Comparison of ENCODE assay signal across 28 mouse cellular contexts in genomic region chr6:123583988-123584387, GRCm38 (mm10). TPM values are rescaled to one million over a fixed set of nuclear protein-coding genes. Genes with fewer than 3 reads are reported as not detected.
"Had no signal": no experiment of that assay in that cellular context is flagged by ENCODE, and none has a peak within 500 bp of the region (broad histone marks: within the 10 kb centered on the region; RNA-seq: fewer than 3 reads in every experiment).

No protein-coding gene starts in this region.

RNA-seq across cellular contexts. Expression of gene Vmn2r21, which starts 50.8 kb away (rescaled TPM):
- total RNA-seq: forebrain, postnatal 0 days; gastrocnemius, adult 18-20 months; gastrocnemius, adult 2 months; gastrocnemius, adult 8-10 months; gastrocnemius, postnatal 10 days; gastrocnemius, postnatal 14 days; gastrocnemius, postnatal 25 days; gastrocnemius, postnatal 36 days; gastrocnemius, postnatal 4 days; granulocyte monocyte progenitor cell, adult 5-6 weeks; heart, adult 18-20 months had no signal
- polyA plus RNA-seq: cerebellum, adult 2 months; cortical plate, adult 2 months; embryonic facial prominence, embryonic 10.5 days; embryonic facial prominence, embryonic 11.5 days; embryonic facial prominence, embryonic 12.5 days; embryonic facial prominence, embryonic 13.5 days; embryonic facial prominence, embryonic 14.5 days; erythroblast, embryonic 14.5 days; forebrain, embryonic 10.5 days; forebrain, embryonic 11.5 days; forebrain, embryonic 12.5 days; forebrain, embryonic 13.5 days; forebrain, embryonic 14.5 days; forebrain, embryonic 15.5 days; forebrain, embryonic 16.5 days; forebrain, postnatal 0 days; frontal cortex, adult 2 months; gonadal fat pad, adult 2 months had no signal
